Mouse (Mus musculus) myocyte (in vitro differentiated cells): ENCODE results near the gene Gm45711.
"Not testable (repeated sequence)": the region's sequence is repeated elsewhere in the genome, so short reads cannot be mapped to it uniquely, and the experiment has no call there.

Experiments used
- CEBPB ChIP-seq: IDR thresholded peaks from 2 replicates; pipeline ENCODE4 v1.6.1; 2011; ENCODE audit warnings: mild to moderate bottlenecking, moderate library complexity; ENCODE audit not compliant: poor library complexity, insufficient read depth, severe bottlenecking
- POLR2A ChIP-seq: IDR thresholded peaks from one replicate; pipeline ENCODE4 v1.6.1; 2011; ENCODE audit warnings: low read depth, mild to moderate bottlenecking, control low read depth, moderate library complexity; ENCODE audit not compliant: insufficient read length

GRCm38 (mm10) chr8:104302536-104302935 is 7.3 kb downstream of the Gm45711 start:
- TF ChIP-seq POLR2A, CEBPB: not testable (repeated sequence)
